Mouse (Mus musculus): ENCODE measurements at regions not wholly inside any gene's neighbourhood (a gene's known extent, or its start where the extent isn't known, plus 50 kb on each side); places are given as distances from the start of the nearest gene placed in this dataset.
A peak's percentile ranks its signal among the peaks of the same experiment; 100 is the strongest.

DNA sequence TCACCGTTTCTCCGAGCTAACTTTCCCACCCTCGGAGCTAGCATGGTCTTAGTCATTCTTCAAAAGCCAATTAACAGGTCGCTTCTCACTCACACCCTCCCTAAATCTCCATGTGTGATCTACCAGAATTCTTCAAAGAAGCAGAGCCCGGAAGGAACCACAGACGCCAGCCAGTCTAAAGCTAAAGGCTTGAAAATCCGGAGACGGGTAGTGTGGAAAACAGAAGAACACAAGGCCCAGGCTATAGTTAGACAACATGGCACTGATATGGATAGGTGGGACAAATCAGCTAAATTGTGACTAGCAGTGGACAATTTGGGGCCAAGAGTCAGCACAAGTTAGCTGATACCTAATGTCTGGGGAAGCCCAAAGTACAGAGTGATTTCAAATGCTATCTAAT is 387.0 kb upstream of the Trpc7 start:
- DNase-seq (ENCODE audit: low spot score in 2 of 2), result no peak

DNA sequence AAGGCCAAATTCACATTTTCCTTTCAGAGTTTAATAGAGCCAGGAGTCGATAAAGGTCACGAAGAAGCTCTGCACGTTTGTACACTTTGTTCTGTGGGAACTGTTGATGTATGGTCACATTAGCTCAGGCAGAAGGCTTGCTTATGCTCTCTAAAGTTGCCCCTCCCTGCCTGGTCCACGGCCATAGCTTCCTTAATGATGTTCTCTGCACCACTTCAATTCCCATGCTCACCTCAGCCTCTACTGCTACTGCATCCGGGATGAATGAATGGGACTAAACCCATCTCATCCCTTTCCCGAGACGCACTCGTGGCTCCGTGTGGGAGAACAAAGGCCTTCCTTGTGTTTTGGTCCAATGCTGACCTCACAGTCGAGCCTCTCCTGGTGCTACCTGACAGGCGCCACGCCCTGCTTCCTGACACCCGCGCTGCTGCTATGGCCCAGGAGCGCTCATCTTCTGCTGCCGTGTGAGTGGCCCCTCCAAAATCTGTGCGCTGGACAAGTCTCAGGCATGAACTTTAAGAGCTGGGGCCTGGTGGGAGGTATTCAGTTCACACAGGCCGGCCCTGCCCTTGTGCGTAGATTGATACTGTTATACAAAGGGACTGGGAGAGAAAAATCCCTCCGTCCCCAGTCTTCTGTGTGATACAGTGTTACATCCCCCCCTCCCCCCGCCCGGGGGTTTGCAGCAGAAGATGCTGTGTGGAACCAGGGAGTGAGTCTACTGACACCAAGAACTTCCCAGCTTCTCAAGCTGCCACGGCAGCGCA is 386.3 kb upstream of the Trpc7 start:
- no peak for DNase-seq (ENCODE audit: low spot score in 2 of 2)

DNA sequence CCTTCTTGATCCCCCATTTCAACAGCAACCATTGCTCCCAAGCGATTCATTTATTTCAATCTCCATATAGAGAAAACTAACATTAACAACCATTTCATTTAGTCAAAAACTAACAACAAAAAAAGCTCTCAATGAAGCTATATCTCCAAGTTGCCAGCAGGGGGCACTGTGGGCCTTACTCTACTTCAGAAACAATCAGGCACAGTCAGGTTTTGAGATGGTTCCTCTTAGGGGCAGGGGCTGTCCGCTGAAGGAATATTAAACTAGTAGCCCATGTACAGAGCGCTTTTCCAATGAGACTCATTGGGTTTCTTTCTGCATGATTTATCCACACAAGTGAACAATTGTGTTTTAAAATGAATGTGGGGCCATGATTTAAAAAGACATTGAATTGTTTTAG is 385.7 kb upstream of the Trpc7 start:
- peak; percentile 36 to 56 for DNase-seq (ENCODE audit: low spot score in 2 of 2)

DNA sequence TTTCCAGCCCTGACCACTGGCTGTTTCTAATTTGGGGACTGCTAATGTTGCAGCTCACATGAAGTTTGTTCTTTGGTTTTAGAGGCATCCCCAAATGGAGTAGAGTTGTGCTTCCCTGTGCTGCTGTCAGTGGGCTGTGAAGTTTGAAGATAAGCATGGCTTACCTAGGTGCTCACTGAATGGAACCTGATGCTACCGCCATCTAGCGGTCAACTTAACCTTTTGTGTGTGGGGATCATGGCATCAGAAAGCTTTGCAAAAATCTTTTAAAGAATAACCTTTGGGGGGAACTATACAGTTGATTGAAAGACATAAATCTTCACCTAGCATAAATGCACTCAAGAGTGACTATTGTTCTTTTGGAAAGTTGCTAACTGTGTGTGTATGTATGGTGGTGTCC is 382.8 kb upstream of the Trpc7 start:
- no peak for DNase-seq (ENCODE audit: low spot score in 2 of 2)

DNA sequence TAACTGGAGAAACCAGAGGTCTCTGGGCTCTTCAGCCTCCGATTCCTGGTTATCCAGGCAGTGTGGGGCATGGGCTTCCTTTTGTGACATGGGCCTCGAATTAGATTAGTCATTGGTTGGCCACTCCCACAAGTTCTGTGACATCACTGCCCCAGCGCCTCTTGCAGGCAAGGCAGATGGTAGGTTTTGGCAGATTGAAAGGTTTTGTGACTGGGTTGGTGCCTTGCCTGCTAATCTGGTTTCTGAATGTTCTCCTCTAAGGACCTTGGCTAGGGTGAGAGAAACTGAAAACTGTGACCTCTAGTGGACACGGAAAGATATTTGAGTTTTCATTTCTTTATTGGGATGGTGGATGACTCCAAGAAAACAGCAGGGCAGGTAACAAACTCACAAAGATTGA is 381.3 kb upstream of the Trpc7 start:
- DNase-seq (ENCODE audit: low spot score in 2 of 2), result no peak

DNA sequence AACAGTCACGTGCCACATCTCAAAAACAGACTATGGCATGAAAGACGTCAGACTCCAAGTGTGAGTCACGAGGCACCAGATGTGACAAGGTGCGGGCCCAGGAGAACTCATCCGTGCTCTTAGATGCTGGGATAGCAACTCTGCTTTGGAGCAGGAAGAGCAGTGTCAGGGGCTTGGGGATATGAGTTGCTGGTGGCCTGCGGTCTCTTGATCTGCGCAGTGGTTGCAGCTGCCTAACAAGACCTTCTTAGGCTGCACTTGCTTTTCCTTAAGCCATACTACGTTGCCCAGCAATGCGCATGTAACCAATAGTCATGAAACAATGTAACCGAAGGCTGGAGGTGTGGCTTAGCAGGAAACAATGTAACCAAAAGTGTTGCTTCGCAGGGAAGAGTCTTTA is 380.1 kb upstream of the Trpc7 start:
- DNase-seq (ENCODE audit: low spot score in 2 of 2), result no peak

DNA sequence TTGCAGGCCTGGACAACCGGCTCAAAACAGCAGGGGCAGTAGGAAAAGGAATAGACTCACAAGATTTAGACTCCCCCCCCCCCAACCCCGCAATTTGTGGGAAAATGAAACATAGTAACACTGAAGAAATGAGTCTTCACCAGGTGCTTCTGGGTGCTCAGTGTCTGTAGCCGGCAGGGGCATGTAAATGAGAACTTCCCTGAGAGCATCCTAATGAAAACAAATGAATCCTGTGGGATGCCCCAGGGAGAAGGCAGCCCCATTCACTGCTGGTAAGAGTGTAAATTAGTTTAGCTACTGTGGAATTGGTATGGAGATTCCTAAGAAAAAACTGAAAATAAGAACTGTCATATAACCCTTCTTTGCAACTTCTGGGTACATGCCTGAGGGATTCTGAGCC is 377.8 kb upstream of the Trpc7 start:
- DNase-seq (ENCODE audit: low spot score in 2 of 2), result no peak

DNA sequence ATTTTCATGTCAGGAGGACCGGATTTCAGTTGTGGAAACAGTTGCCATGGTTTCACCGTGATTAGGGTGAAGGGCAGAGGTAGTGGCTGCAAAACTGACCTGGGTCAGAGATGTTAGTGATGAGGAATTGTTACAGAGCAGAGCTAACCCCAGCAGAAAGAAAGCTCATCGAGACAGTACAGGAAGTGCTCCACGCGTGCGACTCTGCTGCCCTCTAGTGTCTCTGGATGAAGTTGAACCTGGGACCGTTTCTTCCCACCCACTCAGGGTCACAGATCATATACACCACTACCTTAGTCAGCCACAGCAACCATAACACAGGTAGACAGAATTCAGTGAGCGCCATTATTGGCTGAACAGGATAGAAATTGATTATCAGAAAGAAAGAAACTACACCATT is 373.8 kb upstream of the Trpc7 start:
- DNase-seq (ENCODE audit: low spot score in 2 of 2), result peak in 1 of 2 experiments; percentile 21

DNA sequence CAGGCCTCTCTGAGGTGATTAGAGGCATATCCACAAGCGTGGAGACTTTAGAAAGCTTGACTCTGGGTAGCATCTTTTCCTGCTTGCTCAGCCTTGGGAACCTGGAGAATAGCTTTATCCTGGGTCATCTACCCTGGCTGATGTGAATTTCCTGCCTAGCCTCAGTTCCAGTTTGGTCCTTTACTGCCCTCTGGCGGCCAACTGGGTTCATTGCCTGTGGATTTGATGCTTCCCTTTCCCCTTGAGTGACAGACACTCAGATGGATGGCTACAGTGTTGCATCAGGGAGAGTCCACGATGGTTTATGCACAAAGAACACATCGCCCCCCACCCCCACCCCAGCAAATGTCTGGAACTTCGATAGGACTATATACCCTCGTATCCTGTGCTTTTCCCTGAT is 364.1 kb upstream of the Trpc7 start:
- peak; percentile 79 for DNase-seq (ENCODE audit: low spot score in 2 of 2)

DNA sequence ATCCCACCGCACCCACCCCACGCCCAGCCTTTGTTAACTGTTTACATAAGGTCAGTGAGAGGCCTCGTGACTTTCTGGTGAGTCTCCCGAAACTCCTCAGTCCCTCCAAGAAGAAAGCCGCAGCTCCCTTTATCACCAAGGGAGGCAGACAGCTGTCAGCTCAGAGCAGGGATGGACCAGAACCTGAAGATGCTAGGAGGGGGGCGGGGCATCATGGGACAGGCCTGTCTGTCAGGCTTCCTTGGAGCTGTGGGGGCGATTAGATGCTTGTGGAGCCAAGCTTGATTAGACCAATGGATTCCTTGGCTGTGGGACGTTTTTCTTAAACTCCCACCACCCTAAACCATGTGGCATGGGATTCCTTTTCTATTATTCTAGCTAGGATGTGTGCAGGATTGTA is 363.7 kb upstream of the Trpc7 start:
- no peak for DNase-seq (ENCODE audit: low spot score in 2 of 2)

DNA sequence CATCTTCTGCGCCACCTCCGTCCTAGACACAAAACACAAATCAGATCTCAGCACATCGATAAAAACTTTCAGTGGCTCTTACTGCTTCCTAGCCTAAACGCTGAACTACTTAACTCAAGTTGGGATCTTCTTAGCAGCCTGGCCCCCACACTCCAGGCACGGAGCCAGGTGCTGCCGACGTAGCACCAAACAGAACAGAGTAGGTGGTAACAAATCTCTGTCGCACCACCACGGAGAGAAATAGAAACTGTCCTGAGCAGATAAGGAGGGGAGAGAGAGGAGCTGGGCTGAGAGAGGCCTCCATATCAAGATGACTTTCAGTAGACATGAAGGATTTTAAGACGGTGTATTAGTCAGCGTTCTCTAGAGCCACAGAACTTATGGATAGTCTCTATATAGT is 360.1 kb upstream of the Trpc7 start:
- DNase-seq (ENCODE audit: low spot score in 2 of 2), result peak; percentile 33 to 56

DNA sequence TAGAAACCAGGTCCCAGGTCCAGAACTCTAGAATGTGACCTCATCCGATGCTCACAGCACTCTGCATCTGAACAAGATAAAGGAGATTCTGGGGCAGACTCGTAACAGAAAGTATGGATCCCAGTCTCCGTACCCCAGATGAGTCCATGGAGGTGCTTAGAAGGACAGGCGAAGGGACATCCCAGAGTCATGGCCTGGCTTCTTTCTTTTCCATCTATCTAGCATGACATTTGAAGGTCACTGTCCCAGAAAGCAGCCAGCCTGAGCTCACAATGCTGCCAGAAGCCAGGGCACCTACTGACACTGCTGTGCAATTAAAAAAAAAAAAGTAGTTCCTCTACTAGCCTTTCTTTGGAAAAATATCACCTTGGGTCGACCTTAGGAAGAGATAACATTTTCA is 354.1 kb upstream of the Trpc7 start:
- no peak for DNase-seq (ENCODE audit: low spot score in 2 of 2)

DNA sequence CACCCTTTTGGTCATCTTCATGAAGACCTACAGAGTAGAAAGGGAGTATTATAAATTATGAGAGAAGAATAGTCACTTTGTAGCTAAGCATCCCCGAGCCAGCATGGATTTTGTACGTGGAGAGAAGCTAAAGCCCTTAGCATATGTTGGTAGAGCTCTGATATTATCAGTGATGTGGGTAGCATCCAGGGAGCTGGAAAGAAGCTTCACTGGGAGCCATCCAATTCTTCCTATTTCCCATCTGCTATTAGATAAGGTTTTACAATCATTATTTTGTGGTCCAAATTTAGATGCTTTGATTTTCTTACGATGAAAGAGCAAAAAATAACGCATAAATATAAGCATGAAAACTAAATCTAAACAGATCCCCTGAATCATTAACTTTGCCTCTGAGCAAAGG is 353.6 kb upstream of the Trpc7 start:
- DNase-seq (ENCODE audit: low spot score in 2 of 2), result no peak

DNA sequence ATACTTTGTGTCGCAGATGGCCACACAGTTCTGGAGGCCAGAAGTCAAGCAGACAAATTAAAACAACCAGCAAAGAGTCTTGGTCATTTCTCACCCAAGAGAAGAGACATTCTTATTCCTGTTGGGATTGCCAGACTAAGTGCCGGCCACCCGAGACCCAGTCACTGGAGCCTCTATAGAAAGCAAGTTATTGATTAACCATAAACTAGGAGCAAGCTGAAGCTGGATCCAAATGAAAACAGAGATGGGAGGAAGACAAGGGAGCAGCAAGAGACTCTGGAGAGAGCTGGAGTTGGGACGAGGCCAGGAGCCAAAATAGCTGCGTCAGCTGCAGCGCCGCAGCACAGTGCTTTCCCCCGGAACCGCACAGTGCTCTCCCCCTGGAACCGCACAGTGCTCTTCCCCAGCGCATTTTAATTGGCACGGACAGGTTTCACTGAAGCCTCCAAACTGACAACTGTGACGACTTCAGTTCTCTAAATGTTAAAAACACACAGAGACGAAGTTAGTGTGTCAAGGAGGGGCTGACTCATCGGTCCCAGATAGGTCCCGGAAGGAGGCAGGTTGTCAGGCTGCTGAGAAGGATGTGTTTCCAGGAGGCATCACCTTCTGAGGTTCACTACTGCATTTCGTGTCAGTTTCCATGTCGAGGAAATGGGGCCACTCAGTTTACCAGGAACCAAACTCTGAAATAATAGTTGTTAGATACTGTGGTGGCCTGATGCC is 350.6 kb upstream of the Trpc7 start:
- DNase-seq (ENCODE audit: low spot score in 2 of 2), result no peak

DNA sequence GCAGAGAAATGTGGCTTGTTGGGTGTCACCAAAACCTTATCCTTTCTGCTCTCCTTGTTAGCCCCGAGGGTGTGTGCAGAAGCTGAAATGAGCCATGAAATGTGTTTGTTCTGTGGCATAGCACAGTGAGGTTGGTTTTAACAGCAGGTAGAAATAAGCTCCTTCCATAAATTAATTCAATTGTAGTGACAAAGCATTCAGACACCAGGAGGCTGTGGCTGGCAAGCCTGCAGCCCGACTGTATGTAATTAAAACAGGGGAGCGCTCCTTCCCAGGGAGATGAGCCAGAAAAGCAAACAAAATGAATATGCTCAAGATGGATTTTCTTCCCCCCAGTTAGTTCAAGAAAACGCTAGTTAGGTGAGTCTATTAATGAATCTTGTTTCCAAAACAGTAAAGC is 341.1 kb upstream of the Trpc7 start:
- no peak for DNase-seq (ENCODE audit: low spot score in 2 of 2)

DNA sequence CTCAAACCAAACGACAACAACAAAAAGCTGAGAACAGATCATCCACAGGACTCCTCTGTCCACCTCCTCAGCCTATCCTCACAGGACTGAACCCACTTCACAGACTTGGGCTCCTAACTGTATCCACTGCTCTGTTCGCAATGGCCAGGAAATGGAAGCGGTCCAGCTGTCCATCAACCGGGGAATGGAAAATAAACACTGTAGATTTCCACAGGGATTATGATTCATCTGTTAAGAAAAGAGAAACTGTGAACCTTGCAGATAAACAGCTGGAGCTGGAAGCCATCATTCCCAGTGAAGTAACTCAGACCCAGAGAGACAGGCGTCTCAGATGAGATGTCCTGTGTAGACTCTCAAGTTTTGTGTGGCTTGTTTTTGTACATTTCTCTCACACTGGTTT is 340.4 kb upstream of the Trpc7 start:
- DNase-seq (ENCODE audit: low spot score in 2 of 2), result no peak

DNA sequence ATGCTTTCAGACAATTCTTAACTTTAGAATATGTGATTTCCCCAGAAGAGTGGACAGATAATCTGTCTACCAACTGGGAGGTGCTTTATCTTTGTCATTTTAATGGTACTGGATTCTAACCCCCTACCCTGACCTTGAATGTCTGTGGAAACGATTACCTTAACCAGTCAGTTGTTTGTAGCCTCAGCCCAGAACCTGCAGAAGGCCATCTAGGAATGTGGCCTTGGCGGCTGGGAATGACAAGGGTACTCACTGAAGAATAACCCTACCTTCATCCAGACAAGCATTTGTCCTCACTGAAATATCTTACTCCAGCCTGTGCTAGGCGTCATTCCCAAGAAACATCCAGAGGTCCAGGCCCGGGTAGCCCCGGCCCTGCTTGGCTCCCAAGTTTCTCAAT is 337.1 kb upstream of the Trpc7 start:
- no peak for DNase-seq (ENCODE audit: low spot score in 2 of 2)

DNA sequence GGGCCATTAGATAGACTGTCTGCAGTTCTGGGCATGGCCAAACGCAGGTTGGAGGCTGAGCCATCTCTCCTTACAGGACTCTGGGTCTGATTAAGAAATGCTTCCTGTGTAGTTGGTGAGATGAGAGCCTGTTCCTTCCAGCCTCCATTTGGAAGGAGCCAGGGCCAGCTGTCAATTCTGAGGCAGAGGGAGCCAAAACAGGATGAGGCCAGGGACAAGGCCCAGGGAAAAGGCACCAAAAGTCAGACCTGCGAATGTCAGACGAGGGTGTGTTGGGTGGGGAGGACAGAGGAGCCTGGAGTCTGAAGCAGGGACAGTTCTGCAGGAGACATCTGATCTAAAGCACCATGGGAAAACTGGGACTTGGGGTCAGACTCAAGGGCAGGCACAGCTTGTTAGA is 335.9 kb upstream of the Trpc7 start:
- DNase-seq (ENCODE audit: low spot score in 2 of 2), result no peak

DNA sequence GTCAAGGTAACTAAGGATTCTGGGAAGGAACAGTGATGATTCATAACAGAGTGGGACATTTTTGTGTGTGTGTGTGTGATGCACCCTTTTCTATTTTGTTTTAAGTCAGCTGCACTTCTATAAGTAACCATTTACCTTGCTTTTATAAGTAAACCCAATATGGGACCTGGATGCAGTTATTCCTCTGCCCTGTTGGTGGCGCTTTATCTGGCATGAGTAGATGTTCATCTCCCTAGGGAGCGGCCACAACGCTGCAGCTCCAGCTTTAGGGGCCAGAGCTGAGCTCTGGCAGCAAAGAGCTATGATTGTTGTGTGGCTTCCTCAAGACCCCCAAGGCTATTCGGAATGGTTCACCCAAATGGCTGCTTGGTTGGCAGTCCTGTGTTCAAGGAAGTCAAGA is 334.5 kb upstream of the Trpc7 start:
- DNase-seq (ENCODE audit: low spot score in 2 of 2), result no peak

DNA sequence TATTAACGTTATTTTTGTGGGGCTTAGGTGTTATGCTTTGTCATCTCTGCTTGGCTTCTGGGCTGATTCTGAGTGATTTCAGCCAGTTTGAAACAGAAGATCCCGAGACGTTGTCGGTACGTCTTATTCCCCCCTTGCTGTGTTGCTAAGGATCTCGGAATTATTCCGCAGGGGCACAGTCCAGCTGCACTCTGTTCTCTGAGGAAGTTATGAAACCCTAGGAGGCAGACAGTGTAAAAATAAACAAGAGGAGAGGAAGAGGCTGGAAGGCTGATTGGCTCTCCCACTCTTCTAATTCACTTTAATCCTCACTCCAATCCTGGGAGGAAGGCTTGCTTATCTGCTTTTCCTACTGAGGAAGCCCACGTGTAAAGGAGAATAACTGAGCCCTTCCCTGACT is 325.3 kb upstream of the Trpc7 start:
- DNase-seq (ENCODE audit: low spot score in 2 of 2), result no peak

DNA sequence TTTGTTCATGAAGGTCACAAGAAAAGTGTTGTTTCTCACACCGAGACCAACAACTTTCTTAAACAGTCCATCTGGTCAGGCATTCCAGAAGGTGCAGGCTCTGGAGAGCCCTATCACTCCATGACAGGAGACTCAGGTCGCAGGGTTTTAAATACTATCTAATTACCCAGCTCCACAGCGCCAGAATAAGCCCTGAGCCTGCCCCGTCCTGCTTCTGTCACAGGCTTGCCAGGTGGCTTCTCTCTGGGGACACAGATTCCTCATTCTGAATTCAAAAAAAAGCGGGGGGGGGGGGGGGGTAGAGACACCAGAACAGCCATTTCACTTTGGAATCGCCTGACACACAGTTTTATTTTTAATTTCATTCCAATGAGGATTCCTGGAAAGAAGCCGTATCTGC is 320.4 kb upstream of the Trpc7 start:
- no peak for DNase-seq (ENCODE audit: low spot score in 2 of 2)

DNA sequence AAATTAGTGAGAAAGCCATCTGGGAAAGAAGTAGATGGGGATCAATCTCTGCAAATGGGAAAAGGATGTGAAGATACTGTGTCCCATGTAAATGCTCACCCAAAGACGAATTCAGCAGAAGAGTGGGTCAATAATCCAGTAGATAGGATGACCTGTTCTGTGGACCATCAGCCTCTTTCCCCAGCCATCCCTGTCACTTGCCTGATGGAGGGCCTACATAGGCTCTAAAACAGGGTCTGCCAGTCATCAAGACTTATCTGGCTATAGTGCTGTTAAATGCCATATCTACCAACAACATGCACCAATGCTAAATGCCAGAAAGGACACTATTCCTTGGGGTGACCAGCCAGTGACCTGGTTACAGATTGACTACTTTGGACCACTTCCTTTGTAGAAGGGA is 316.5 kb upstream of the Trpc7 start:
- no peak for DNase-seq (ENCODE audit: low spot score in 2 of 2)

DNA sequence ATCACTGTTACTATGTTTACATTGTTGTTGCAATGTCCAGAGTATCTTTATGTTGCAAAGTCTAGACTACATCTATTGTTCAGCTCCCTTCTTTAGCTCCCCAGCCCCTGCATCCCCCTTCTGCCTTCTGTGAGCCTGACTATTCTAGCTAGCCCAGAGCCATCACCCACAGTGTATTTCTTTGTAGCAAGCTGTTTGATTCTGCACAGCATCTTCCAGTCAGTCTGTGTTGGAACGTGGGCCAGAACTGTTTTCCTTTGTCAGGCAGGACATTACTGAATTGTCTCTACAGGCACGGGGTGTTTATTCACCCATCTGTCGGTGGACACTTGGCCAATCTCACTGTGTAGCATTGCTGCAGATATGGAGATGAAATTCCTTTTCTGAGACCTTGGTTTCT is 295.4 kb upstream of the Trpc7 start:
- no peak for DNase-seq (ENCODE audit: low spot score in 2 of 2)

DNA sequence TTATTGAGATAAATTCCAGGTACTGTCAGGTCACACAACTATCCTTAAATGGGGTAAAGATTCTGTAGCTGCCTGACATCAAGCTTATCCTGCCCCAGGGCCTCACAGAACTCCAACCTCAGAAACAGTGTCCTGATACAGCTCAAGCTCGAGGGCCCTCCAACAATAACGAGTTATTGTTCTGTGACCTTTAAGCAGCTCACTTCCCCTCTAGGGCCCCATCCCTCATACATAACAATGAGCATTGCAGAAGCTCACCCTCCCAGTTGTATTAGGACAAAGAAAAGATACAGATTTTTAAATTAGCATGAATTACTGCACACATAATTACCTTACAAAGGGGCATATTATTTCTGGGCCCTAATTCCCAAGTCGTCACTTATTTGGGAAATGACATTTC is 293.5 kb upstream of the Trpc7 start:
- DNase-seq (ENCODE audit: low spot score in 2 of 2), result no peak
